ENCODE assay signal across 8 mouse cellular contexts in genomic region chr1:134747236-134748174, GRCm38 (mm10).
A peak's percentile ranks its signal among the peaks of the same experiment; 100 is the strongest.
DNase-seq lines count a peak whose midpoint lies in the region; ATAC-seq and TF ChIP-seq lines count a peak whose summit lies in the region.

No protein-coding gene starts in this region.

- no peaks in the 10 kb centered on the region for H3K9me3 ChIP-seq in MEL (replicated peaks; ENCODE audit: insufficient read depth, low read length)

- H3K79me2 ChIP-seq in MEL (ENCODE audit: control insufficient read depth, insufficient read depth, low read length, poor library complexity), result no peaks in the 10 kb centered on the region

- intact Hi-C loops in gastrocnemius, adult 2 months (cut with DNase I), result loop anchor here (2.0 kb wide), 2 partner anchors 81 to 107 kb away; no protein-coding TSS in a partner anchor

- peak overlapping the region; percentile 10; the same call in 1 of the 2 replicates for H3K9ac ChIP-seq in MEL (ENCODE audit: control insufficient read depth, low read depth, low read length, poor library complexity, severe bottlenecking)

- DNase-seq in CD4-positive helper T cell, adult 2 months (ENCODE audit: low read depth, low spot score), result peak; percentile 71
- peak; percentile 89 for DNase-seq in MEL (ENCODE audit: low read depth, low spot score)
- DNase-seq in gastrocnemius, adult 2 months, result peak; percentile 79
- peak; percentile 45 for DNase-seq in kidney, postnatal 14 days
- DNase-seq in testis, postnatal 10 days (ENCODE audit: low spot score), result peak; percentile 80
- no peak for DNase-seq in cerebellum, postnatal 10 days
- no peak for DNase-seq in right cerebral cortex, postnatal 25 days

- peak; percentile 87 for ATAC-seq in megakaryocyte-erythroid progenitor cell, adult 5-6 weeks (replicated peaks; ENCODE audit: low FRiP score, low TSS enrichment, poor library complexity, severe bottlenecking)

- TF ChIP-seq POLR2A in MEL (IDR thresholded peaks at IDR 0.05; ENCODE audit: control insufficient read depth in 1 of 2, insufficient read depth in 1 of 2, low read depth in 1 of 2, low read length in 2 of 2, poor library complexity in 1 of 2), result no peak

- H3K27ac ChIP-seq in MEL (ENCODE audit: control insufficient read depth, low read depth, low read length), result no peak overlapping the region
- no peak overlapping the region for H3K27ac ChIP-seq in gastrocnemius, adult 2 months

- peaks cover 2 to 11% of the 10 kb centered on the region in 2 experiments; a peak in 2 of 4 replicates for H3K4me1 ChIP-seq in MEL (ENCODE audit: control insufficient read depth in 1 of 2, insufficient read depth in 2 of 2, low read length in 2 of 2)

- peaks cover 0 to 3% of the 10 kb centered on the region in 2 experiments; a peak in 1 of 4 replicates for H3K36me3 ChIP-seq in MEL (ENCODE audit: control insufficient read depth in 1 of 2, insufficient read depth in 2 of 2, low read length in 2 of 2)

- TF ChIP-seq RAD21 in MEL (IDR thresholded peaks at IDR 0.05; ENCODE audit: low read depth, low read length), result peak; percentile 9

- peak overlapping the region; percentile 49 to 69 for H3K4me3 ChIP-seq in MEL (ENCODE audit: control insufficient read depth in 1 of 2, insufficient read depth in 1 of 2, low read depth in 2 of 2, low read length in 2 of 2)
- peak overlapping the region; percentile 45 for H3K4me3 ChIP-seq in gastrocnemius, adult 2 months

- peak in 2 of 3 experiments; percentile 38 to 48; a peak in 5 of 6 replicates for TF ChIP-seq CTCF in MEL (IDR thresholded peaks at IDR 0.05 in 2 of 3, conservative IDR thresholded peaks at IDR 0.05 in 1 of 3; ENCODE audit: control insufficient read depth in 1 of 3, insufficient read depth in 1 of 3, low read depth in 2 of 3, low read length in 3 of 3, poor library complexity in 1 of 3, severe bottlenecking in 1 of 3)
- no peak for TF ChIP-seq CTCF in gastrocnemius, adult 2 months (IDR thresholded peaks at IDR 0.05)

- no peaks in the 10 kb centered on the region for H3K27me3 ChIP-seq in MEL (ENCODE audit: control insufficient read depth in 1 of 2, insufficient read depth in 2 of 2, low read length in 2 of 2)

- no peak for TF ChIP-seq EP300 in MEL (IDR thresholded peaks at IDR 0.05; ENCODE audit: low read depth in 1 of 2, low read length in 2 of 2)

TF ChIP-seq in MEL, 35 proteins besides CTCF, POLR2A, EP300 and RAD21:
- TF ChIP-seq ELF1 (IDR thresholded peaks at IDR 0.05; ENCODE audit: low read depth, low read length) (0 out of 2 replicates have a peak, but pooled peaks have one; percentile 3), ZNF384 (IDR thresholded peaks at IDR 0.05; ENCODE audit: low read depth, low read length) (no peak), SMC3 (IDR thresholded peaks at IDR 0.05; ENCODE audit: low read depth, low read length) (peak; percentile 43; the same call in 1 of the 2 replicates)

Comparison
In these comparisons a context has a peak if more than half of its experiments do, and no peak if none do; other contexts are left out.
1. DNase-seq: peak in CD4-positive helper T cell, adult 2 months (single experiment), MEL (single experiment), gastrocnemius, adult 2 months (single experiment), kidney, postnatal 14 days (single experiment) and testis, postnatal 10 days (single experiment); none in cerebellum, postnatal 10 days (0 of 2) and right cerebral cortex, postnatal 25 days (single experiment).